Mouse (Mus musculus) adrenal gland, postnatal 25 days (tissue): ENCODE data around the gene Srgap2. TPM values are rescaled to one million over a fixed set of nuclear protein-coding genes. Genes with fewer than 3 reads are reported as not detected.
"Not testable (repeated sequence)": the region's sequence is repeated elsewhere in the genome, so short reads cannot be mapped to it uniquely, and the experiment has no call there.

Source experiments
- DNase-seq: peaks from one replicate; pipeline ENCODE4 v3.0.0; 2021; ENCODE audit warnings: mixed read lengths
- total RNA-seq: library from RNA; stranded (reverse); gene quantifications from 2 replicates; pipeline ENCODE4 v1.2.3, GENCODE M21; 2021

The Srgap2 gene
- total RNA-seq, 1 experiment from 2014 or later = 29.5 TPM

DNA sequence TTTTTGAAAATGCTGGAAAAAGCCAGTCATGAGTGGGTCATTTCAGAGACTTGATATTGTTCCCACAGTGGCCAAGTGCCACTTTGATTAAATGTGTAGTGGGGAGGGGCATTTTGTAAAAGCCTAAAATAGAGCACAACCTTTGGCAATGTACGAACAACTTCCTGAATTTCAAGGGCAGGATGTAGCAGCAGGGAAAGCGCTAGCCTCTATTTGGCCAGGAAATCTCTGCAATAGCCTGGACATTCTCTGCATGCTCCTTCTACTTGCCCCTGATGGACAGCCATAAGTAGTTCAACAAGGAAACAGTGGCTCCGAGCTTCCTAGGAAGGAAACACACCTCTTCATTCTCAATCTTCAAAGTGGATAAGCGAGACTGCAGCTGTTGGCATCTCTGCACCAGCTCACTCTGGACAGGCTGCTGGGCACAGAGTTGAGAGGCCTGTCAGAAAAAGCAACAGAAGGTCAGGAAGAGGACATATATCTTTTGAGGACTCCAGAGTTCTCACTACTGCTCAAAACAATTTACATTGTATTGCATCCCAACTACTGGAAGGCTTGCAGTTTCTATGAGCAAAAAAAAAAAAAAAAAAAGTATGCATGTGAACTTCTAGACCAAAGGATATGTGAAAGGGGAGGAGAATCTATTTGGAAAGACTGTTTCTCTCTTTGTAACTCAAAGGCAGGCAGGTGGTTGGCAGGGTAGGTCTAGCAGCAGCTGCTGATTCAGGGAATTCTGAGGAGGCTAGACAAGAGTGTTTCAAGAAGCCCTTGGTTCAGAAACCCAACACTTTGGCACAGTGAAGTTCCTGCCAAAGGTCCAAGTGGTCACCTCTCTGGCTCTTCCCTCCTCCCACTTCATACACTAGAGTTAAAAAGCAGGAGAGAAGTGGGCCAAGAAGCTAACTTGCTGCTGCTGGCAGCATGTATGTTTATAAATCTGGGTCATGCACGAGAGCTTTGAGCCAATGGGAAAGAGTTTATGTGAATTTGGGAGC is 181.4 kb downstream of the Srgap2 start:
- DNase-seq = no peak

DNA sequence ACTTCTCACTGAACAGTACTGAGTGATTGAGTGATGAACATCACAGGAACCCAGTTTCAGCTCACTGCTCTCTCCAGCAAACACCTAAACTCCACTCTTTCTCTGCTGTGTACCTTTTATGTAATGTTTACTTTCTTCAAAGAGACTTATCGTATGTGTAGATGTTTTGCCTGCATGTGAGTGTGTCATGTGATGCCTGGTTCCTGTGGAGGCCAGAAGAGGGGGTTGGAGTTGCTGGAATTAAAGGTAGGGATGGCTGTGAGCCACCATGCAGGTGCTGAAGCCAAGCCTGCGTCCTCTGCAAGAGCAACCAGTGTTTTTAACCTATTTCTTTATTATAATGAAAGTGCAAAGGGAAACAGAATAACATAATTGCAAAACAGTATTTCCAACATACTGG is 182.5 kb downstream of the Srgap2 start:
- no peak for DNase-seq

DNA sequence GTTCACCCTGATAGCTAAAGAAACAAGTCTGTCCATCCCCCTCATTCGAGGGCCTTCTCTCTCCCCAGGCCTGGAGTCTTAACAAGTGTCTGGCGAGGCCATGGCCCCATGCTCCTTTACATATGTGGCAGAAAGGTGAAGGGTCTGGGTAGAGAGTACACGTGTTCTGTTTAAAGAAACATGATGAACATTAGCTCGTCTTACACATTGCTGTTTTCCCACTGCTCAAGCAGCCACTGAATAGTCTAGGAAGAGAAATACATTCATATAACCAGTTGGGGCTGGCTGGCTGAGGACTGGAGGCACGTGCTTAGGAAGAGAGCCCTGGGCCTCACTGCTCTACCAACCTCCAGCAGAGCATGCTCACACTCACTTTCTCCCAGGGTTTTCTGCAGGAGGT is 191.1 kb downstream of the Srgap2 start:
- no peak for DNase-seq

DNA sequence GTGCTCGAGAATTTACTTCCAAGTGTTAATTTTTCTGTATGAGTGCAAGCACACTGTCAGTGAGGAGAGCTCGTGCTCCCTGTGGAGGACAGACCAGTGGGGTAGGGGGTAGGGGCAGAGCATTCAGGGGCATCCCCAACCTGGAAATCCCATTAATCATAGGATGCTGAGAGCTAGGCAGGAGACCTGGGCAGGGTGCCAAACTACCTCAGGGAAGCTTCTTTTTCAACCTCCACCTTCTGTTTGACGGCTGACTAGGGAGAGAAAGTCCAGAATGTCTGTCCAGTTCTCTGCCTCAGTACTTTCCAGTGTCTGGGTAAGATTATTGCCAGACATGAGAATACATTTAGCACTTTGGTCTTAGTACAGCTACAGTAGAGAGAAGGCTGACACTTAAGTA is 191.5 kb downstream of the Srgap2 start:
- peak; percentile 61 for DNase-seq

DNA sequence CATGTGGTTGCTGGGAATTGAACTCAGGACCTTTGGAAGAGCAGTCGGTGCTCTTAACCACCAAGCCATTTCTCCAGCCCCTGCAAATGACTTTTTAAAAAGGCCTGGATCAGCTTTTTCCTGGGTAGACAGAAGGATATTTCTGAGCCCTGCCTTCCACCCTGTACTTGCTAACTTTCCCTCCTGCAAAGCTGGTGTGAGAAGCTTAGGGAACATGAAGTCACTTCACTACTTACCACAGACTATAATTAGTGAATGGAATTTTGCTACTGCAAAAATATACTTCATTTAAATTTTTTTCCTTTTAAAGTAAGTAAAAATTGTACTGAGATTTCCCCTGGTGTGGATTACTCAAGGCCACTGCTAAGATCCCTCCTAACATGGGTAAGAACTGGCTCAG is 196.0 kb downstream of the Srgap2 start:
- no peak for DNase-seq

DNA sequence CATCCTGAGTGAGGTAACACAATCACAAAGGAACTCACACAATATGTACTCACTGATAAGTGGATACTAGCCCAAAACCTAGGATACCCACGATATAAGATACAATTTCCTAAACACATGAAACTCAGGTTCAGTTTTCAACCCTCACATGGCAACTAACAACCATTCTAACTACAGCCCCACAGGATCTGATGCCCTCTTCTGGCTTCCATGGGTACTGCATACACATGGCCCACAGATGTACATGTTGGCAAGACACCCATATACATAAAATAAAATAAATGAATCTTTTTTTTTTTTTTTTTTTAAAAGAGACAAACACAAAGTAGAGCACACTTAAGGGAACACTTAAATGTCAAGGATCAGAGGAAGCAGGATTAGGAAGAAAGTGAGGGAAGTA is 198.1 kb downstream of the Srgap2 start:
- DNase-seq = not testable (repeated sequence)

DNA sequence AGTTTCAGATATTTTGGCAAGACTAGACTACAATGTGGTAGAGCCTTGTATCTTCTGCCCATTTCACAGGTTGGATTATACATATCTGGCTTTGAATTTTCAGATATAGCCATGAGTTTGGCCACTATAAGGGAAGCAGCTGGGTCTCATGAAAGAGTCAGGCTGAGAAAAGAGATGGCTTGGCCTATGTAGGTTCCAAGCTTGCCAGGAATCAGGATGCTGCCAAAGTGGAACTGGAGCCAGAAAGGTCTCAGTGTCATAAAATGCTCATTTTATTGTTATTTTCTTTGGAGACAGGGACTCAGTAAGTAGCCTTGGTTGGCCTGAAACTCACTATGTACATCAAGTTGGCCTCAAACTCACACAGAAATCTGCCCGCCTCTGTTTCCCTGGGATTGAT is 200.0 kb downstream of the Srgap2 start:
- DNase-seq = no peak

DNA sequence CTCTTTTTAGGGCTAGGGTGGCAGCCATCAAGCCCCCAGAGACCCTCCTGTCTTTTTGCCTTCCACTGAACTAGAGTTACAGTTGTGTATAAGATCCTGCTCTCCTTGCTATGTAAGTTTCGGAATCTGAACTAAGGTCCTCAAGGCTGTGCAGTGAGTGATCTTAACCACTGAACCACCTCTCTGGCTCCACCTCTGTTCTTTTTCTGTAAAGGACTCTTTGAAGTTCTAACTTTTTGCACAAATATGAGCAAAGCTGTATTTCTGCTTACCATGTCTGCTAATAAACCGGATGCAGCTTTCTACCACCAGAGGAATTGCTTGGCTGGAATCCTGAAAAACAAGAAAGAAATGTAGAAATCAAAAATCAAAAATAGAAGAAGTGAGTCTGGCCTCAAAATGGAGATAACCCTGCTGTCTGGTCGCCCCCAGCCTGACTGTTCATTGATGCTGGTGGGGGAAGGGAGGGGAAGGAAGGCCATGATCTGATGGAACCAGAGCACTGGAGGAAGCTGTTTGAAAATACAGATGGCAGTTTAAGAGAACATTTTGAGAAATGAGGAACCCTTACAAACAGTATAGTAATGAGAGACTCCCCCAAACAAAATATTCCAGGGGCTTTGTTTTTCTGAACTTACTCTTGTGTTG is 202.2 kb downstream of the Srgap2 start:
- no peak for DNase-seq

DNA sequence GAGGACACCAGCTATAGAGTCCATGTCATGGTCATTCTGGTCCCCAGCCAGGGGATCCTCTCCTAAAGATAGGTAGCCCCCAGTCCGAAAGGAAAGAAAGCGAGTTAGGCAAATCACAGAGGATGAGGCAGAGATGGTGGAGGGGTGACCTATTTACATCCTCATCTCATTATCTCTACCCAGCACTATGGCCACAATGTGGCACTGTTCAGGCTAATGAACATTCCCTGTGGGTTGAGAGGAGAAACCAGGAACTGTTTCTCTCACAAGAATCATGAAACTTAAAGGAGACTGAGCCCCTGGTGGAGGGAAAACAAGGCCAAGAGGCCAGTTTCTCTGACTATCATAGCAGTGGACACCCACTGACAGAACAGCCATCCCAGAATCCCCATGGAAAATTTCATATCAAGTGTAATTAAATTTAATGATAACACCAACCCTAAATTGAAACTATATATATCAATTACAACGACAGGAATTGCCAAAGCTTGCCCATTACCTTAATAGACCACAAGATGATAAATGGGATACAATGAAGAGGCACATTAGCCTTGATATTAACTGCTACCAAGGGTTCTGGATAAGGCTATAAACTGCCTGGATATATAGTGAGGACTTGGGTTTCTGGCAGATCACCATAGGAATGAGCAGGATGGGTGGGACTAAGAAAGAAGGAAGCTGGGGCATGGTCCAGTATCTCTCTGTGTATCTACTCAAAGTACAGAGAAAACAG is 207.4 kb downstream of the Srgap2 start:
- no peak for DNase-seq

DNA sequence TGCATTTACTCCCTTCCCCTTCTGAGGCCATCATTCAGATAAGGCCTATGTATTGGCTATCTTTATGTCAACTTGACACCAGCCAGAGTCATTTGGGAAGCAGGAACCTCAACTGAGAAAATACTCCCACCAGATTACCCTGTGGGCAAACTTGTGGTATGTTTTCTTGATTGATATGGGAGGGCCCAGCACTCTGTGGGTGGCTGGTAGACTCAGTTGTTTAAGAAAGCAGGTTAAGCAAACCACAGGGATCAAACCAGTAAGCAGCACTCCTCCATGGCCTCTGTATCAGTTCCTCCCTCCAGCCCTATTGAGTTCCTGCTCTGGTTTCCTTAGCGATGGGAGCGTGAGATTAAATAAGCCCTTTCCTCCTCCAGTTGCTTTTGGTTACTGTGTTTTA is 208.8 kb downstream of the Srgap2 start:
- no peak for DNase-seq

DNA sequence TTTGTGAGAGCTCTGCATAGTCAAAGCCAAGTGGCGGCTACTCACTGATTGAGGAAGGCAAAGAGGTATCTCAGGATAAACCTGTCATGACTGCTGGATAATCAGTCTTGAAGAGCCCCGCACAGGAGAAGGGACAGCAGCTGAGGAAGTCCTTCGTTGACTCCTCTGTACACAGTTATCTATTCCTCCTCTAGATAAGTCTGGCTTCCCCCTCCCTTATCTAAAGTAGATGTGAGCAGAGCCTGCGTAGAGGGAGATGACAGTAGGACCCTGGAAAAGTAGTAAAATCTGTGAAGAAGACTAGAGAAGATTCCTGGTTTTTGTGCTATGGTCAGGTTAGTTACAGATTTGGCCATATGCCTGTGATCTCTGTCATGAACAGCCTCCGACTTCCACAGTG is 209.5 kb downstream of the Srgap2 start:
- no peak for DNase-seq

DNA sequence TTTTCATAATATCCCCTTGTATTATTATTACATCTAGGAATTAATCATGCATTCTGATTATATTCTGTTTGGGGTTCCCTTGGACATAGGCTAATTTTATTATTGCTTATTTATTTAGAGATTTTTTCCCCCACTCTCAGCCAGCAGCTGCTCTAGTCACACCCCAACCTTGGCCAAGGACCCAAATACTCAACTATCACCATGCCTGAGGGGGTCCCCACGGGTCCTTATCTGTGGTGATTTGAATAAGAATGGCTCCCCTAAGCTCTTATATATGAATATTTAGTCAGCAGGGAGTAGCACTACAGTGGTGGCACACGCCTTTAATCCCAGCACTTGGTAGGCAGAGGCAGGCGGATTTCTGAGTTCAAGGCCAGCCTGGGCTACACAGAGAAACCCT is 215.9 kb downstream of the Srgap2 start:
- DNase-seq = no peak

DNA sequence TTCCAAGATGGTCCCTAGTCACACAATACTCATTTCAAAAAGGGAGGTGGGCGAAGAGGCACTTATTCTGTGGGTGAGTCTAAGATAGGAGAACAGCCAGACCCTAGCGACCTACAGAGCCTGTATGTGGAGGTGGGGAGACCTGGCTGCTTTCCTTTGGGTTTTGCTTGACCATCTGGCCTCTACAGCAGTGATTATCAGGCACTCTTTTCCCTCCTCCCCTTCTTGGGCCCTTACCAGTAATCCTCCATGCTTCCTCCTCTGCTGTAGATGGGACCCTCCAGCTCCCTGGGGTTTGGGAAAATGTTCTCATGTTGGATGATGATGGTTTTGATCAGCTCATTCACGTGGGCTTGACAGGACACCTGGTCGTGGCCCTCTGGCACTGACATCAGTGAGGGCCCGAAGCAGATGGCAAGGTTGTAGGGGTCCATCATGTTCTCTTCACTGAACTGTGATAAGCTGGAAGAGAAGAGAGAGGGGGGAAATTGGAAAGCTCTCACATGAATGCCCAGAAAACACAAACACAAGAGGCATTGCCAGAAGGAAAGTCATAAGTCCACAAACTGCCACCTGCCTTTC is 216.8 kb downstream of the Srgap2 start:
- DNase-seq = no peak

DNA sequence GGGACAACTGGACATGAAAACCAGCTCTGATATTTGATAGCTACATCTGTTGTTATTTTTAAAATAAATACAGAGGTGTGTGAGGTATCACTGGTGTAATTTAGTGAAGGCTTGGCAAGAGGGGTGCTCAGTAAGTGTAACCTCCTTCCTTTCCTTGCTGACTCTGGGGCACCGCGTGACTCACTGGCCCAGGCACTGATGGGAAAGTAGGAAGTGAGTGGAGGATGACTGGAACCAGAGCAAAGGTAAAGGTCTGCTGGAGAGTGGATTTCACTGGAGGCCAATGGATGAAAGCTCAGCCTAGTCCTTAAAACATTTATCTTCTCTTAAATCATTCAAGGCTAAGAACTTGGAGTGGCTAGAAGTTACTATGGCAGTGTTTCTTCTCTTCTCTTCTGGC is 226.4 kb downstream of the Srgap2 start:
- no peak for DNase-seq

DNA sequence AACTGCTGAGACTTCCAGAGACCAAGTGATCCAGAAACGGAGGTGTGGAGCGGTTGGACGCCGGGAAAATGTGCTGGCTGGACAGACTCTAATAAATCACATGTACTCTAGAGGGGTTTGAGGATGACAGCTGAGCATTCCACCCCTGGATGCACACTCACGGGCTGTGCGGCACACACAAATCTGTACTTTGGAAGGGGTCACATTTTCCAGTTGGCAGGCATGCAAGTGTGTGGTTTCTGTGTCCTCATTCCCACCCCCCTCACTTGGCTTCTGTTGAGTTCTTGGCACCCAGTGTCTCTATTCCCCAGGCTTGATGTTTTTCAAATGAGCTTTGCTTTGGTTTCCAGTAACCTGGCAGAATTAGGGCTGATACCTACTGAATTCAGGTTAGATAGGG is 227.4 kb downstream of the Srgap2 start:
- DNase-seq = no peak

DNA sequence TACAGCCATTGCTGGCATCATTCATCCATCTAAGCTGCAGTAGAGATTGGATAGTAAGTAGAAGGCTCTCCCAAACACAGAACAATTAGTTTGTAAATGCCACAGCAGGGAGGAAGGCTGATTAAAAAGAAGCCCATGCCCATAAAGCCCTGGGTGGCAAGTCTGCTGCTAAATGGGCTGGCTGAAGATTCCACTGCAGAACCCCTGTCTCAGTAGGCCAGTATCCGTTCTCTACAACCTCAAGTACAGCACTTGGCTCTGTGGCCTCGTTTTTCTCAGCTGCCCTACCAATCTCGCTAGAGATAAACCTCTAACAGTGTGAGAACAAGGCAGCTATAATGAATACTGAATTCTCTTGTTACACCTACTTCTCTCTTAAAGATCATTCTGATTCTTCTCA is 227.9 kb downstream of the Srgap2 start:
- DNase-seq = no peak

DNA sequence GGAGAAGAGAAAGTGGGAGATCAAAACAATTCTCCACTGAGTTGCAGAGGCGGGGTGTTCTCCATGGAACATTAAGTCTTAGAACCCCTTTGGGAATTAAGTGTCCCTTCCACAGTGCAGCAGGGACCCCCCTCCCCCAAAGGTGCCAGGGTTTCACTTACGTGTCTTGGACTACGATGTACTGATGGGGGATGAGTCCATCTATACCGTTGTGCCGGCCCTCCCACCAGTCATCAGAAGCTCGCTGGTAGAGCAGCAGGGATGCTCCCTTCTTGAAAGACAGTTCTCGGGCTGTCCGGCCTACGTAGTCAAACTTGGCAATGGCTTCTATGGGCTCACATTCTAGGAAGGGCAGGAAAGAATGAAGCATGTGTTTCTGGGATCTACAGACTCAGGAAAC is 229.0 kb downstream of the Srgap2 start:
- no peak for DNase-seq

DNA sequence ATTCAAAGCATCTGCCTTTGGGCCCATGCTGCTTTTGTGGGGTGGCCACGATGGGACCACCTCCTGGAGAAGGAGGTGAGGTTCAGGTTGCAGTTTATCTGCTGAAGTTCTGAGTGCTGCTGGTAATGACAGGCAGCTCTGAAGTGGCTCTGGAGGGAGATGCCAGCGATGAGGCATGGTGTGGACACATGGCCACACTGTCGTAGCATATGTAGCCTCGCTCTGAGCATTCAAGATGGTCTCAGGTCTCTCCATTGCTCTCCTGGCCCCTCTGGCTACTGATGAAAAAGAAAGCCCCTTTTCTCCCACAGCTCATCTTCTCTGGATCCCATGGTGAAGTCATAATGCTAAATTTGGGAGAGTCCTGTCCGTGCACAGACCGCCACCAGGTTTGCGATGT is 230.4 kb downstream of the Srgap2 start:
- DNase-seq = no peak

DNA sequence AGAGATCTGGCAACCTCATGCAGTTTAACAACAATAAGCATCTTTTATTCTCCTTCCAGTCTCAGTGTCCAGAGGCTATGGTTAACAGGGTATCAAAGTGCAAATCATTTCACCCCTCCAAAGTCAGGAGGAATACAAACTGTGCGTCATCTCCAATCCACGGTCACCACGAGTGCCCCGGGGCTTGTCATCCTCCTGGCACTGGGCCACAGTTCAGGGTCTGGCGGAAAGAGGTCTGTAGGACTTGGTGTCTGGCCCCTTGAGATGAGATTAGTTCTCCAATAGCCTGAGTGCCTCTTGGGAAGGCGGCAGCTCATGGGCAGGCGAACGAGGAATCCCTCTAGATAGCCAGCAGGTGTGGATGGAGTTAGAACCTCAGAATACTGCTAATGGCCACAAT is 232.0 kb downstream of the Srgap2 start:
- DNase-seq = no peak

DNA sequence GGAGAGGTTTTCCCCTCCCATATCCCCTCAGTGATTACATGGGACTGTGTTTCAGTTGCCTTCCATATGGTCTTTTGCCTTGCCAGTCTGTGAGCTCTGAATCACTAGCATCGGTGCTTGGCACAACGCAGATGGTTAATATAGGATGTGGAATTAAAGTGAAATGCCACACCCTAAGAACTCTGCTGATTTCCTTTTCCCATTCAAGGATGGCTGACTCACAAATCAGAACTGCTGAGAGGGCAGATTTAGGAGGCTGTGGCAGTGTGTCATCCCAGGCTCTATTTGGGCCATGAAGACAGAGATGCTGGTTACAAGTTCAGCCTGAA is 233.3 kb downstream of the Srgap2 start:
- no peak for DNase-seq

DNA sequence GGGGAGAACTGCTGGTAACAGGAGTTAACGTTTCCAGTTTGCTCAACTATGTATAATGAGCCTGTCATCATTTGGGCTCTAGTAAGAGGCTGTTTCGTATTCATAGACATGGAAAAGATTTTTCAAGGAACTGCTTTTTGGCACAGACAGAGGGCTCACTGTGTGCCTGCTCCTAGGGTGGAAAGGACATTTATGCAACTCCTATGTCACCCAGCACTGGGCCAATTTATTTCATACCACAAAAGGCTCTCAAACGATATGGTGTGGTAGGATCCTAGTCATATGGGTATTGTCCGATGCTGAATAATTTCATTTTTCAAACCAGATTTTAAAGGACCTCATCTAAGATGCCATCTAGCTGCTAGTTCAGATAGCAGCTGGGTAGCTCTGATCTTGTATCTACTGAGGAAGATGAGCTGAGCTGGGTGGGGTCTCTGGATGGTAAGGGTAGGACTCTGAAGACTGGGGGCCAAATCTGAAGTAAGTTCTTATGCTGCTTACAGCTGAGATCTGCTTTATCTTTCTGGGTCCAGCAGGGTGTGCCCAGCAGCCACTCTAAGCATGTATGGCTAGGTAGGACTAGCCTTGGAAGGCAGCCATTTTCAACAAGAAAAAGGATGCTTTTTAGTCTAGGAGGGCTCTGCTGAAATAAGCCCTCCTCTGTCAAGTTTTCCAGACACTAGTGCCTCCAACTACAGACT is 233.8 kb downstream of the Srgap2 start:
- no peak for DNase-seq

DNA sequence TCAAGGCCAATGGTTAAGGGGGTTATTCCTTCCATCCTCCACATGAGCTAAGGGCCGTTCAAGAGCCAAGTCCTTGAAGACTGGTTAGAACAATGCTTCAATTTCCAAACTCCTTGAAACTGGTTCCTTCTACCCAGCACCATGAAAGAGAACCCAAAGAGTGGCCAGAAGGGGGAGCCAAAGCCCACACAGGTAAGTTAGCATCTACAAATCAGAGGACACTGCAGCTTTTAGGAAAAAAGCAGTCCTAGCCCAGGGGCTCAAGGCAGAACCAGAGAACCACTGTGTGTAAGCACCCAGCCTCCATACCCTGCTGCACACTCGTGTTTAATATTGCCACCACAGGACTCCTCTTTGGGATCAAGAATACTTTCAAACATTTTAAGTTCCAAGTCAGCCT is 236.5 kb downstream of the Srgap2 start:
- DNase-seq = peak; percentile 68
